Mouse (Mus musculus) heart, embryonic 13.5 days (tissue): ENCODE data around the gene Synrg. TPM values are rescaled to one million over a fixed set of nuclear protein-coding genes. Genes with fewer than 3 reads are reported as not detected.

Source experiments
- ATAC-seq: fragments of 200-750 bp; cut with Nextera tagmentation; 2 replicates; pipeline ENCODE4 v1.8.0; 2017; ENCODE audit warnings: moderate TSS enrichment; ENCODE audit not compliant: insufficient number of reproducible peaks, low FRiP score, low TSS enrichment; ENCODE audit errors: extremely low read depth
- H3K27ac ChIP-seq: fragments of 300-500 bp; sonication (generic); replicated peaks from 2 replicates; pipeline ENCODE4 v1.5.1; 2015; ENCODE audit warnings: moderate library complexity, mild to moderate bottlenecking, inconsistent platforms
- H3K27me3 ChIP-seq: fragments of 300-500 bp; sonication (generic); replicated peaks from 2 replicates; pipeline ENCODE4 v1.6.1; 2015; ENCODE audit warnings: mild to moderate bottlenecking, inconsistent platforms
- H3K36me3 ChIP-seq: fragments of 300-500 bp; sonication (generic); 2 replicates; pipeline ENCODE4 v1.6.1; 2015; ENCODE audit warnings: mild to moderate bottlenecking, inconsistent platforms
- H3K4me1 ChIP-seq: fragments of 300-500 bp; sonication (generic); 2 replicates; pipeline ENCODE4 v1.6.1; 2015; ENCODE audit warnings: inconsistent platforms
- H3K4me2 ChIP-seq: fragments of 300-500 bp; sonication (generic); 2 replicates; pipeline ENCODE4 v1.6.1; 2015; ENCODE audit warnings: inconsistent platforms, mild to moderate bottlenecking, moderate library complexity
- H3K4me3 ChIP-seq: fragments of 300-500 bp; sonication (generic); 2 replicates; pipeline ENCODE4 v1.5.1; 2015; ENCODE audit warnings: moderate library complexity, mild to moderate bottlenecking, inconsistent platforms
- H3K9ac ChIP-seq: fragments of 300-500 bp; sonication (generic); 2 replicates; pipeline ENCODE4 v1.6.1; 2015; ENCODE audit warnings: inconsistent platforms, mild to moderate bottlenecking, moderate library complexity
- H3K9me3 ChIP-seq: fragments of 300-500 bp; sonication (generic); 2 replicates; pipeline ENCODE4 v1.6.1; 2016; ENCODE audit warnings: inconsistent platforms
- WGBS: fragments of 180-500 bp; shearing (Covaris S2); methylation state at CpG from one replicate; pipeline ENCODE4 v1.1.7; 2015; ENCODE audit warnings: mixed read lengths; 5-methylcytosine and 5-hydroxymethylcytosine counted together
- polyA plus RNA-seq: library from polyadenylated mRNA; unstranded; fragments of >200 nt; fragmentation: Nextera tagmentation; extraction: Ambion mirVana; gene quantifications from 2 replicates; pipeline ENCODE4 v1.2.1, GENCODE M21; 2015

The Synrg gene
- polyA plus RNA-seq, 1 experiment from 2014 or later = 7.5 TPM

GRCm38 (mm10) chr11:83961983-83962382, 2.2 kb upstream of the Synrg start:
- peaks cover 62% of the 10 kb centered on the region for H3K36me3 ChIP-seq
- no peak overlapping the region for H3K27ac ChIP-seq
- WGBS = 78% methylated on average over 3 of the region's 3 CpGs
- no peak overlapping the region for H3K4me3 ChIP-seq
- no peak overlapping the region for H3K9ac ChIP-seq
- no peak for ATAC-seq
- H3K27me3 ChIP-seq = no peaks in the 10 kb centered on the region
- H3K9me3 ChIP-seq = no peaks in the 10 kb centered on the region
- H3K4me2 ChIP-seq = no peak overlapping the region
- peaks cover 10% of the 10 kb centered on the region for H3K4me1 ChIP-seq

GRCm38 (mm10) chr11:83967436-83968204, 3.4 kb downstream of the Synrg start:
- H3K9ac ChIP-seq = no peak overlapping the region
- peaks cover 16% of the 10 kb centered on the region for H3K4me1 ChIP-seq
- H3K36me3 ChIP-seq = peaks cover 25% of the 10 kb centered on the region
- H3K4me2 ChIP-seq = no peak overlapping the region
- 48% methylated on average over 8 of the region's 8 CpGs for WGBS
- no peak overlapping the region for H3K4me3 ChIP-seq
- no peaks in the 10 kb centered on the region for H3K9me3 ChIP-seq
- ATAC-seq = no peak
- H3K27me3 ChIP-seq = no peaks in the 10 kb centered on the region
- no peak overlapping the region for H3K27ac ChIP-seq

- Histone ChIP-seq H3K4me3 (no peak overlapping the region), H3K9ac (no peak overlapping the region), H3K4me2 (no peak overlapping the region), H3K27ac (no peak overlapping the region), H3K9me3 (no peaks in the 10 kb centered on the region), H3K36me3 (peaks cover 25% of the 10 kb centered on the region), H3K4me1 (peaks cover 16% of the 10 kb centered on the region), H3K27me3 (no peaks in the 10 kb centered on the region)
- WGBS = 67% methylated on average over 6 of the region's 6 CpGs
- ATAC-seq = no peak
Measured at GRCm38 (mm10) chr11:83968205-83968575, 4.0 kb downstream of the Synrg start.

- peaks cover 24% of the 10 kb centered on the region for H3K36me3 ChIP-seq
- no peak overlapping the region for H3K4me3 ChIP-seq
- H3K4me2 ChIP-seq = no peak overlapping the region
- H3K27ac ChIP-seq = no peak overlapping the region
- no peak overlapping the region for H3K9ac ChIP-seq
- 89% methylated on average over 3 of the region's 3 CpGs for WGBS
- peaks cover 11% of the 10 kb centered on the region for H3K4me1 ChIP-seq
- no peaks in the 10 kb centered on the region for H3K27me3 ChIP-seq
- no peak for ATAC-seq
- H3K9me3 ChIP-seq = no peaks in the 10 kb centered on the region
Measured at GRCm38 (mm10) chr11:83969040-83969439, 4.8 kb downstream of the Synrg start.

- Histone ChIP-seq H3K4me3 (no peak overlapping the region), H3K27me3 (no peaks in the 10 kb centered on the region), H3K27ac (no peak overlapping the region), H3K4me1 (no peaks in the 10 kb centered on the region), H3K9me3 (no peaks in the 10 kb centered on the region), H3K9ac (no peak overlapping the region), H3K4me2 (no peak overlapping the region), H3K36me3 (peaks cover 64% of the 10 kb centered on the region)
- 81% methylated on average over 7 of the region's 7 CpGs for WGBS
- ATAC-seq = no peak
Measured at GRCm38 (mm10) chr11:83974561-83975346, 10.5 kb downstream of the Synrg start.

- Histone ChIP-seq H3K36me3 (peaks cover 71% of the 10 kb centered on the region), H3K9ac (no peak overlapping the region), H3K4me1 (no peaks in the 10 kb centered on the region), H3K27ac (no peak overlapping the region), H3K4me3 (no peak overlapping the region), H3K4me2 (no peak overlapping the region), H3K27me3 (no peaks in the 10 kb centered on the region), H3K9me3 (no peaks in the 10 kb centered on the region)
- WGBS = 93% methylated on average over 1 of the region's 1 CpGs
- no peak for ATAC-seq
Measured at GRCm38 (mm10) chr11:83975488-83975887, 11.3 kb downstream of the Synrg start.

- 89% methylated on average over 13 of the region's 13 CpGs for WGBS
- no peak overlapping the region for H3K4me2 ChIP-seq
- H3K27ac ChIP-seq = no peak overlapping the region
- no peaks in the 10 kb centered on the region for H3K27me3 ChIP-seq
- peaks cover 72% of the 10 kb centered on the region for H3K36me3 ChIP-seq
- H3K4me1 ChIP-seq = no peaks in the 10 kb centered on the region
- no peak for ATAC-seq
- H3K9me3 ChIP-seq = no peaks in the 10 kb centered on the region
- H3K4me3 ChIP-seq = no peak overlapping the region
- H3K9ac ChIP-seq = no peak overlapping the region
Measured at GRCm38 (mm10) chr11:83976236-83976977, 12.2 kb downstream of the Synrg start.

- H3K27me3 ChIP-seq = no peaks in the 10 kb centered on the region
- no peak overlapping the region for H3K4me2 ChIP-seq
- ATAC-seq = no peak
- H3K9me3 ChIP-seq = no peaks in the 10 kb centered on the region
- H3K36me3 ChIP-seq = peaks cover 72% of the 10 kb centered on the region
- H3K4me3 ChIP-seq = no peak overlapping the region
- WGBS = 92% methylated on average over 2 of the region's 2 CpGs
- H3K27ac ChIP-seq = no peak overlapping the region
- H3K4me1 ChIP-seq = no peaks in the 10 kb centered on the region
- no peak overlapping the region for H3K9ac ChIP-seq
Measured at GRCm38 (mm10) chr11:83977810-83978209, 13.6 kb downstream of the Synrg start.

- peaks cover 77% of the 10 kb centered on the region for H3K36me3 ChIP-seq
Measured at GRCm38 (mm10) chr11:83979992-83980391, 15.8 kb downstream of the Synrg start.

GRCm38 (mm10) chr11:83981338-83981737, 17.1 kb downstream of the Synrg start:
- Histone ChIP-seq H3K27me3 (no peaks in the 10 kb centered on the region), H3K4me2 (no peak overlapping the region), H3K36me3 (peaks cover 90% of the 10 kb centered on the region), H3K9ac (no peak overlapping the region), H3K27ac (no peak overlapping the region), H3K9me3 (no peaks in the 10 kb centered on the region), H3K4me3 (no peak overlapping the region), H3K4me1 (no peaks in the 10 kb centered on the region)
- ATAC-seq = no peak
- WGBS = 65% methylated on average over 10 of the region's 10 CpGs

More at GRCm38 (mm10) chr11:83979992-83980391, 15.8 kb downstream of the Synrg start:
- Histone ChIP-seq H3K4me3 (no peak overlapping the region), H3K27me3 (no peaks in the 10 kb centered on the region), H3K4me2 (no peak overlapping the region), H3K9me3 (no peaks in the 10 kb centered on the region), H3K9ac (no peak overlapping the region), H3K27ac (no peak overlapping the region), H3K4me1 (no peaks in the 10 kb centered on the region)
- no peak for ATAC-seq
- 88% methylated on average over 6 of the region's 6 CpGs for WGBS

- H3K27ac ChIP-seq = no peak overlapping the region
- no peak for ATAC-seq
- peaks cover 92% of the 10 kb centered on the region for H3K36me3 ChIP-seq
- no peak overlapping the region for H3K4me2 ChIP-seq
- no peaks in the 10 kb centered on the region for H3K4me1 ChIP-seq
- H3K4me3 ChIP-seq = no peak overlapping the region
- H3K9me3 ChIP-seq = no peaks in the 10 kb centered on the region
- WGBS = 76% methylated on average over 4 of the region's 4 CpGs
- no peak overlapping the region for H3K9ac ChIP-seq
- H3K27me3 ChIP-seq = no peaks in the 10 kb centered on the region
Measured at GRCm38 (mm10) chr11:83991701-83992100, 27.5 kb downstream of the Synrg start.
